8 mouse cellular contexts compared by ENCODE assay signal in the genomic region with DNA sequence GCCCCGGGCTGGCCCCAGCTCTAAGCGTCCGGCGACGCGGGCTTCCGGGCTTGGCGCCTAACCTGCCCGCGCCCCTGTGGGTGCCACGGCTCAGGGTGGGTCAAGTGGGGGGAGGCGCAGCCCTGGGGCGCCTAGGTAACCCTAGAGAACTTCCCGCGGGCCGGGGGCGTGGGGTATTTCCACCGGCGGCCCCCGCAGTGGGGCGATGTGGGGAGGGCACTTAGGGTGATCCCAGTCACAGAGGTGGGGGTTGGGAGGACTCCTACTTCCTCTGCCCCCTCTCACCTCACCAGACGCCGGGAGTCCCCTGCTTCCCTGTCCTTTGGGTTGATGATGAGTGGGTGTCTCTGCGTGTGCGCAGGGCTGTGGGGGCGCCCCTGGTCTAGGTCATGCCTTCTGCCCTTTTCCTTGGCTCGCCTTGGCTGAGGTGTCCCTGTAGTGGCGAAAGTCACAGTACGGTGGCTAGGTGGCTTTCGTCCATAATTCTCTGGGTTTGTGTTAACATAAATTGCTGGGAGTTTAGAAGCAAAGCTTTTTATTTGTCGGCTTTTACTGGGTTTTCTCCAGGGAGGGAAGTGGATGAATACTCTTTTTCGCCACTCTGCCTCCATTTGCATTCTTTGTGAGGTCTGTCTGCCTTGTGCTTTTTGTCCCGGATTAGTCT. TPM values are rescaled to one million over a fixed set of nuclear protein-coding genes. Genes with fewer than 3 reads are reported as not detected.
DNase-seq lines count a peak whose midpoint lies in the region; ATAC-seq and TF ChIP-seq lines count a peak whose summit lies in the region.

No protein-coding gene starts in this region.

- peak; percentile 87 for DNase-seq in CD4-positive, CD25-positive, alpha-beta regulatory T cell, adult 2 months (ENCODE audit: low read depth, low spot score)
- DNase-seq in adrenal gland, postnatal 25 days: peak; percentile 46
- DNase-seq in heart, postnatal 25 days (ENCODE audit: low spot score): peak; percentile 40
- DNase-seq in layer of hippocampus, adult 2 months (ENCODE audit: low spot score in 2 of 2): peak in 1 of 2 experiments; percentile 25
- peak; percentile 47 for DNase-seq in lung, embryonic 14.5 days
- DNase-seq in thymus, postnatal 0 days (ENCODE audit: low spot score): peak; percentile 34

- no peaks in the 10 kb centered on the region for H3K27me3 ChIP-seq in forebrain, embryonic 13.5 days
- H3K27me3 ChIP-seq in lung, embryonic 14.5 days (ENCODE audit: insufficient read depth, low read length): no peaks in the 10 kb centered on the region
- H3K27me3 ChIP-seq in neural tube, embryonic 14.5 days (ENCODE audit: control insufficient read depth, insufficient read depth, low read length): no peaks in the 10 kb centered on the region

- intact Hi-C loops in heart, postnatal 25 days (cut with DNase I): loop anchor here (5.0 kb wide), 2 partner anchors 42 to 128 kb away; partner anchors contain the start of gene Phc3

- peak; percentile 14 for ATAC-seq in forebrain, embryonic 13.5 days
- peak; percentile 0; the same call in 1 of the 2 replicates for ATAC-seq in lung, embryonic 14.5 days (ENCODE audit: insufficient read depth)
- ATAC-seq in neural tube, embryonic 14.5 days (ENCODE audit: low read depth): peak; percentile 35

- peak overlapping the region; percentile 100 for H3K27ac ChIP-seq in forebrain, embryonic 13.5 days
- H3K27ac ChIP-seq in layer of hippocampus, adult 2 months: peak overlapping the region; percentile 97
- H3K27ac ChIP-seq in lung, embryonic 14.5 days (ENCODE audit: low read depth): peak overlapping the region; percentile 99
- H3K27ac ChIP-seq in neural tube, embryonic 14.5 days (ENCODE audit: low read depth, low read length): peak overlapping the region; percentile 99

- WGBS in forebrain, embryonic 13.5 days: 0% methylated on average over 25 of the region's 33 CpGs
- WGBS in lung, embryonic 14.5 days: under 1% methylated on average over 33 of the region's 33 CpGs
- WGBS in neural tube, embryonic 14.5 days: under 1% methylated on average over 33 of the region's 33 CpGs

- no peaks in the 10 kb centered on the region for H3K9me3 ChIP-seq in forebrain, embryonic 13.5 days (replicated peaks)
- H3K9me3 ChIP-seq in lung, embryonic 14.5 days (ENCODE audit: low read depth, low read length): no peaks in the 10 kb centered on the region
- no peaks in the 10 kb centered on the region for H3K9me3 ChIP-seq in neural tube, embryonic 14.5 days (ENCODE audit: control insufficient read depth, low read length)

- H3K9ac ChIP-seq in forebrain, embryonic 13.5 days: peak overlapping the region; percentile 94
- peak overlapping the region; percentile 94 for H3K9ac ChIP-seq in lung, embryonic 14.5 days
- H3K9ac ChIP-seq in neural tube, embryonic 14.5 days (replicated peaks; ENCODE audit: low read depth, low read length): peak overlapping the region; percentile 98

- H3K4me1 ChIP-seq in forebrain, embryonic 13.5 days: peaks cover 47% of the 10 kb centered on the region
- peaks cover 19% of the 10 kb centered on the region for H3K4me1 ChIP-seq in lung, embryonic 14.5 days (ENCODE audit: insufficient read depth)
- H3K4me1 ChIP-seq in neural tube, embryonic 14.5 days (ENCODE audit: control insufficient read depth, insufficient read depth, low read length): peaks cover 37% of the 10 kb centered on the region

- peaks cover 9% of the 10 kb centered on the region; the same call in 1 of the 2 replicates for H3K36me3 ChIP-seq in forebrain, embryonic 13.5 days (ENCODE audit: poor library complexity, severe bottlenecking)
- H3K36me3 ChIP-seq in lung, embryonic 14.5 days (ENCODE audit: insufficient read depth): peaks cover 15% of the 10 kb centered on the region; the same call in 1 of the 2 replicates
- H3K36me3 ChIP-seq in neural tube, embryonic 14.5 days (ENCODE audit: control insufficient read depth, insufficient read depth, low read length): no peaks in the 10 kb centered on the region

- H3K4me3 ChIP-seq in forebrain, embryonic 13.5 days: peak overlapping the region; percentile 99
- peak overlapping the region; percentile 73 for H3K4me3 ChIP-seq in layer of hippocampus, adult 2 months
- H3K4me3 ChIP-seq in lung, embryonic 14.5 days (ENCODE audit: low read depth, low read length): peak overlapping the region; percentile 91
- peak overlapping the region; percentile 98 for H3K4me3 ChIP-seq in neural tube, embryonic 14.5 days (ENCODE audit: low read depth, low read length)

- H3K4me2 ChIP-seq in forebrain, embryonic 13.5 days: peak overlapping the region; percentile 80
- peak overlapping the region; percentile 59 for H3K4me2 ChIP-seq in lung, embryonic 14.5 days
- H3K4me2 ChIP-seq in neural tube, embryonic 14.5 days (ENCODE audit: low read depth, low read length): peak overlapping the region; percentile 50

- no peak for TF ChIP-seq CTCF in layer of hippocampus, adult 2 months (conservative IDR thresholded peaks at IDR 0.05)
- no peak for TF ChIP-seq CTCF in lung, embryonic 14.5 days (IDR thresholded peaks at IDR 0.05; ENCODE audit: low read depth)

RNA-seq across cellular contexts. Expression of gene Skil, which starts 0.8 kb away (rescaled TPM):
- total RNA-seq in adrenal gland, postnatal 25 days (2021): 32.9 and 39.3 TPM in 2 replicates
- 31.4 and 32.3 TPM in 2 replicates for polyA plus RNA-seq in forebrain, embryonic 13.5 days (2015; fragmentation: Nextera tagmentation; extraction: Ambion mirVana)
- total RNA-seq in heart, postnatal 25 days (2021): 10 to 100 TPM; 14.2 to 17.6 TPM
- total RNA-seq in layer of hippocampus, adult 2 months (2021): 10 to 100 TPM; 64.9 to 68.3 TPM
- polyA plus RNA-seq in lung, embryonic 14.5 days (2014; fragmentation: Nextera tagmentation; extraction: Ambion mirVana): 24.0 and 24.6 TPM in 2 replicates
- 38.3 and 39.7 TPM in 2 replicates for polyA plus RNA-seq in neural tube, embryonic 14.5 days (2014; fragmentation: Nextera tagmentation; extraction: Ambion mirVana)
- polyA plus RNA-seq in thymus, postnatal 0 days (2015; fragmentation: Nextera tagmentation; extraction: Ambion mirVana): 14.6 and 17.0 TPM in 2 replicates

RNA-seq across cellular contexts. Expression of gene Cldn11, which starts 54.1 kb away (rescaled TPM):
- total RNA-seq in adrenal gland, postnatal 25 days (2021): 6.6 and 9.4 TPM in 2 replicates
- polyA plus RNA-seq in forebrain, embryonic 13.5 days (2015; fragmentation: Nextera tagmentation; extraction: Ambion mirVana): 26.6 and 35.9 TPM in 2 replicates
- 1 to 10 TPM in 1 of 2 experiments, under 1 TPM in 1; 0.70 to 1.4 TPM for total RNA-seq in heart, postnatal 25 days (2021)
- total RNA-seq in layer of hippocampus, adult 2 months (2021): 100 to 1,000 TPM; 111 to 113 TPM
- polyA plus RNA-seq in lung, embryonic 14.5 days (2014; fragmentation: Nextera tagmentation; extraction: Ambion mirVana): 3.4 and 3.6 TPM in 2 replicates
- polyA plus RNA-seq in neural tube, embryonic 14.5 days (2014; fragmentation: Nextera tagmentation; extraction: Ambion mirVana): 2.1 and 58.1 TPM in 2 replicates
- 0.21 and 0.55 TPM in 2 replicates for polyA plus RNA-seq in thymus, postnatal 0 days (2015; fragmentation: Nextera tagmentation; extraction: Ambion mirVana)
